Mouse (Mus musculus) left cerebral cortex, postnatal 36 days (tissue): ENCODE measurements around the gene Gja3. TPM values are rescaled to one million over a fixed set of nuclear protein-coding genes. Genes with fewer than 3 reads are reported as not detected.
"Not testable (repeated sequence)": the region's sequence is repeated elsewhere in the genome, so short reads cannot be mapped to it uniquely, and the experiment has no call there.

Experiments used
- DNase-seq, 2 experiments: peaks; one replicate each; pipeline ENCODE4 v3.0.0; 2021 to 2022; ENCODE audit warnings: low spot score in 2 of 2, mixed read lengths in 1 of 2
- intact Hi-C: fragments of 180-260 bp; cut with DNase I; formaldehyde crosslinking; loops from one replicate; pipeline ENCODE4 v1.15.1; 2025
- total RNA-seq, 2 experiments: library from RNA; stranded (reverse); gene quantifications; 2 replicates each; pipeline ENCODE4 v1.2.3; 2021

Gja3 gene
- total RNA-seq, 2 experiments from 2014 or later = 0.15 to 0.27 TPM

DNA sequence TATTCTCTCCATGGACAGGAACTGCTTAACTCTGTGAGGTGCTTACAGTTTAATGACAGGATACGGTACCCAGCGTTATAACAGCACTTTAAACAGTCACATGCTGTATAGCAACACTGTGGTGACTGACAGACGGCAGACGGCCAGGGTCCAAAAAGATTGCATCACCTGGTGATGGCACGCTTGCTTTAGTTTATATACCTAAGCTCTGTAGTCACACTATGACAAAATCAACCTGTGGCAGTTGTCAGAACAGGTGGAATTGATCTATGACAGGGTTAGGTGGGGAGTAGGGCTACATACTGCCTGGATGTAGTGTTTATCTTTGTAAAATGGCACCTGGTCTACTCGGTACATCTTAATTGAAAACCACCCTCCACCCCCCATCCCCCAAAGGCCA lies 14.0 kb downstream of the Gja3 start:
- intact Hi-C loops = no loop called here
- no peak for DNase-seq

- DNase-seq = no peak
- intact Hi-C loops = no loop called here
Measured at GRCm38 (mm10) chr14:57041439-57041838, 16.5 kb downstream of the Gja3 start.

GRCm38 (mm10) chr14:57034926-57035498 lies 22.9 kb downstream of the Gja3 start:
- intact Hi-C loops = no loop called here

GRCm38 (mm10) chr14:57034135-57034534 lies 23.8 kb downstream of the Gja3 start:
- intact Hi-C loops = no loop called here
- DNase-seq = no peak

More at GRCm38 (mm10) chr14:57034926-57035498, 22.9 kb downstream of the Gja3 start:
- no peak for DNase-seq

GRCm38 (mm10) chr14:57032850-57033249 lies 25.1 kb downstream of the Gja3 start:
- intact Hi-C loops = no loop called here
- no peak for DNase-seq

- intact Hi-C loops = no loop called here
- no peak for DNase-seq
Measured at GRCm38 (mm10) chr14:57018436-57018835, 39.5 kb downstream of the Gja3 start.

DNA sequence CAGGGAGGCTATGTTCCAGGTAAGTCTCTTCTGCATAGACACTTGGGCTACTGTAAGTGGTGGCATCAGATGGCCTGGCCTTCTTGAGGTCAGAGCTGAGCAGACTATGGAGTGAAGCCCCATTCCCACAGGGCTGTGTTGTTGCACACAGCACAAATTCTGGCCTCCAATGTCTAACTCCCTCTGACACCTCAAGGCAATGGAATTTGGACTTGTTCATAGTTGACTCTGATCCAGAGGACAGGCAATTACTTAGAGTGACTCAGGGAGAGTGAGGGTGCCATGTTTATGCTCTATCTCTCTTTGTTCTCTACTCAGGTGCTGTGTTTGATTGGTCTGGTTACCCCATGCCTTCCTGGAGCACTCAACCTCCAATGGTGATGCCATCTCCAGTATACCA lies 41.1 kb downstream of the Gja3 start:
- DNase-seq, intact Hi-C loops: not testable (repeated sequence)

DNA sequence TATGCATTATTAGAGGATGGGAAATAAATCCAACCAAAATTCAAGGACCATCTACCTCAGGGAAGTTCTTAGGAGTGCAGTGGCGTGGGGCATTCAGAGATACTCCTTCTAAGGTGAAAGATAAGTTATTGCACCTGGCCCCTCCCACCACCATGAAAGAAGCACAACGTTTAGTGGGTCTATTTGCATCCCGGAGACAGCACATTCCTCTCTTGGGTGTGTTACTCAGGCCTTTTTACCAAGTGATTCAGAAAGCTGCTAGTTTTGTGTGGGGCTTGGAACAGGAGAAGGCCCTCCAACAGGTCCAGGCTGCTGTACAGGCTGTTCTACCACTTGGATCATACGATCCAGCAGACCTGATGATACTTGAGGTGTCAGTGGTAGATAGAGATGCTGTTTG lies 69.3 kb downstream of the Gja3 start:
- intact Hi-C loops = no loop called here
- no peak for DNase-seq

Other genes with a start within 250 kb of the Gja3 start
- gene Zmym5, start 246.4 kb downstream of the Gja3 start, total RNA-seq = 10 to 100 TPM; 25.8 to 32.7 TPM
- gene Zmym2, start 171.4 kb downstream of the Gja3 start, total RNA-seq = 100 to 1,000 TPM in 1 of 2 experiments, 10 to 100 TPM in 1; 82.1 to 106 TPM
- gene Gjb2, start 46.6 kb upstream of the Gja3 start, total RNA-seq = 10 to 100 TPM in 1 of 2 experiments, 1 to 10 TPM in 1; 8.8 to 10.8 TPM
- under 1 TPM; 0.77 to 0.96 TPM for gene Gm4491, start 57.8 kb upstream of the Gja3 start, total RNA-seq
- 100 to 1,000 TPM in 1 of 2 experiments, 10 to 100 TPM in 1; 99.8 to 127 TPM for gene Gjb6, start 75.5 kb upstream of the Gja3 start, total RNA-seq